Mouse (Mus musculus) ES-E14 (cell line): ENCODE measurements at regions not wholly inside any gene's neighbourhood (a gene's known extent, or its start where the extent isn't known, plus 50 kb on each side); places are given as distances from the start of the nearest gene placed in this dataset.
"Not testable (repeated sequence)": the region's sequence is repeated elsewhere in the genome, so short reads cannot be mapped to it uniquely, and the experiment has no call there.

ENCODE experiments used
- DNase-seq: peaks from one replicate; pipeline ENCODE4 v3.0.0-alpha.2; 2013; ENCODE audit warnings: low read depth, low spot score
- H3K27ac ChIP-seq: 2 replicates; pipeline ENCODE4 v1.5.1; 2012; ENCODE audit warnings: low read depth, mild to moderate bottlenecking, low read length, moderate library complexity, mixed read lengths; ENCODE audit not compliant: poor library complexity, insufficient read depth, severe bottlenecking
- H3K36me3 ChIP-seq: 2 replicates; pipeline ENCODE4 v1.6.1; 2012; ENCODE audit warnings: mild to moderate bottlenecking, low read length, moderate library complexity, mixed read lengths; ENCODE audit not compliant: control insufficient read depth, poor library complexity, insufficient read depth, severe bottlenecking
- H3K4me1 ChIP-seq, 2 experiments: fragments of 150-350 bp in 1 of 2; sonication (generic) in 1 of 2; 2 replicates each; pipeline ENCODE4 v1.6.1; 2012; ENCODE audit warnings: low read length in 2 of 2, mild to moderate bottlenecking in 1 of 2, mixed read lengths in 1 of 2; ENCODE audit not compliant: control insufficient read depth in 2 of 2, insufficient read depth in 2 of 2, poor library complexity in 1 of 2
- H3K4me3 ChIP-seq, 2 experiments: fragments of 150-350 bp in 1 of 2; sonication (generic) in 1 of 2; 2 replicates each; pipeline ENCODE4 v1.5.1; 2012; ENCODE audit warnings: low read length in 2 of 2, low read depth in 1 of 2, mild to moderate bottlenecking in 1 of 2, mixed read lengths in 1 of 2; ENCODE audit not compliant: insufficient read depth in 1 of 2, poor library complexity in 1 of 2, severe bottlenecking in 1 of 2
- H3K9ac ChIP-seq: 2 replicates; pipeline ENCODE4 v1.6.1; 2012; ENCODE audit warnings: low read depth, mild to moderate bottlenecking, low read length, mixed read lengths; ENCODE audit not compliant: poor library complexity, insufficient read depth, severe bottlenecking
- H3K9me3 ChIP-seq: fragments of 150-350 bp; sonication (generic); 2 replicates; pipeline ENCODE4 v1.6.1; 2012; ENCODE audit warnings: low read depth, mild to moderate bottlenecking, low read length; ENCODE audit not compliant: control insufficient read depth, insufficient read depth
- CHD2 ChIP-seq: IDR thresholded peaks from 2 replicates; pipeline ENCODE4 v1.6.1; 2014; ENCODE audit warnings: mild to moderate bottlenecking, low read depth, low read length, inconsistent platforms
- HCFC1 ChIP-seq: IDR thresholded peaks from 2 replicates; pipeline ENCODE4 v1.6.1; 2012; ENCODE audit warnings: low read length, inconsistent platforms, borderline replicate concordance; ENCODE audit not compliant: insufficient read depth
- MAFK ChIP-seq: IDR thresholded peaks from 2 replicates; pipeline ENCODE4 v1.6.1; 2014; ENCODE audit warnings: mild to moderate bottlenecking, low read depth, low read length, inconsistent platforms; ENCODE audit not compliant: insufficient read depth
- ZC3H11A ChIP-seq: IDR thresholded peaks from 2 replicates; pipeline ENCODE4 v1.6.1; 2012; ENCODE audit warnings: low read depth, mild to moderate bottlenecking, inconsistent platforms, low read length, borderline replicate concordance
- ZNF384 ChIP-seq: IDR thresholded peaks from 2 replicates; pipeline ENCODE4 v1.6.1; 2012; ENCODE audit warnings: low read depth, low read length, inconsistent platforms
- in situ Hi-C, 2 experiments: fragments of 600-800 bp; cut with MboI; formaldehyde crosslinking; loops; one replicate each; pipeline ENCODE4 v1.15.1; 2025; ENCODE audit warnings: low sequenced_read_pairs in 2 of 2, inconsistent platforms in 1 of 2; ENCODE audit not compliant: unreplicated experiment in 2 of 2

DNA sequence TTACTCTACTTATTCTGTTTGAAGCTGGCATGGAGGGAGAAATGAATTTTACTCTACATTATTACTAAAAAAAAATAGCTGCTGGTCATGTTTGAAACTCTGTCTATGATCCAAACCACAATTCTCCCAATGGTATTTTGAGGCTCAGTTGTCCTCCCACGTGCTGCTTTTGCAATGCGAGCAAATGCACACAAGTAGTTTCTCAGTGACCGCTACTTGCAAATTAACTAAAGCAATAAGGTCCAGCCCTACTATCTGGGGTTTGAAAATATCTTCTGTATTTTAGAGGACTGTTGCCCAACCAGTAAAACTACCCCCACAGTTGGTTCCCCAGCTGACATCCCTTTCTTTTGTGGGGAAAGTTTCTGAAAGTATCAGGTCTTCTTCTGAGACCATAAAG is 276.0 kb downstream of the Cetn3 start:
- TF ChIP-seq ZNF384 (no peak), HCFC1 (no peak), ZC3H11A (no peak), MAFK (no peak), CHD2 (no peak)
- Histone ChIP-seq H3K27ac (no peak overlapping the region), H3K4me1 (no peaks in the 10 kb centered on the region), H3K9ac (no peak overlapping the region), H3K36me3 (no peaks in the 10 kb centered on the region), H3K9me3 (no peaks in the 10 kb centered on the region), H3K4me3 (no peak overlapping the region)
- in situ Hi-C loops: no loop called here
- DNase-seq: no peak

DNA sequence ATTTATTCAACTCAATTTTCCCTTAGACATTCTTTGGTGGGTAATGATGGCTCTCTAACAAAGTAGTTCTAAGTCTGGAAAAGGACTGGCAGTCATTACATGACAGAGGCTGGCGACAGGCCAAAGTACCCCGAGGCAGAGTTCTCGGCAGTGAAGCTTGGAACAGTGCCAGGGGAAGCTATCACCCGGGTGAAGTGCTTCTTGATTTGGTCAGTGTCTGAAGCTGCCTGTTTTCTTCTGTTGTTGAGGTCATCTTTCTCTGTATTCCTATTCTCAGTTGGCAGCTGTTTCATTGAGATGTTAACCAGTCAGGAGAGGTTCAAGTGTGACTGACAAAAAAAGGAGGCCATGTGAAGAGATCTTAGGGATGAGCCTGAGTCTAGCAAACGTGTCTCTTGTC is 276.6 kb downstream of the Cetn3 start:
- in situ Hi-C loops: no loop called here
- Histone ChIP-seq H3K9ac (no peak overlapping the region), H3K4me3 (no peak overlapping the region), H3K36me3 (no peaks in the 10 kb centered on the region), H3K4me1 (no peaks in the 10 kb centered on the region), H3K9me3 (no peaks in the 10 kb centered on the region), H3K27ac (no peak overlapping the region)
- DNase-seq: no peak
- no peak for TF ChIP-seq HCFC1
- TF ChIP-seq ZNF384: no peak
- no peak for TF ChIP-seq MAFK
- no peak for TF ChIP-seq CHD2
- TF ChIP-seq ZC3H11A: no peak

DNA sequence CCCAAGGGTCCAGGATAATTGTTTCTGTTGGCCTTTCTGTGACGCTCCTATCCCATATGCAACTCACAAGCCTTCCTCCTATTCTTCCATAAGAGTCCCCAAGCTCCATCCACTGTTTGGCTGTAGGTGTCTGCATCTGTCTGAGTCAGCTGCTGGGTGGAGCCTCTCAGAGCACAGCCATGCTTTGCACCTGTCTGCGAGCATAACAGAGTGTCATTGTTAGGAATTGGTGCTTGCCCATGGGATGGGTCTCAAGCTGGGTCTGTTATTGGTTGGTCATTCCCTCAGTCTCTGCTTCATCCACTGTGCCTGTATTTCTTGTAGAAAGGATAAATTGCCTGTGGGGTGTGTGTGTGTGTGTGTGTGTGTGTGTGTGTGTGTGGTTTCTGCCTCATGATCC is 281.0 kb downstream of the Cetn3 start:
- H3K4me3 ChIP-seq, H3K9me3 ChIP-seq, H3K9ac ChIP-seq, H3K4me1 ChIP-seq, in situ Hi-C loops, H3K36me3 ChIP-seq, H3K27ac ChIP-seq, DNase-seq: not testable (repeated sequence)

DNA sequence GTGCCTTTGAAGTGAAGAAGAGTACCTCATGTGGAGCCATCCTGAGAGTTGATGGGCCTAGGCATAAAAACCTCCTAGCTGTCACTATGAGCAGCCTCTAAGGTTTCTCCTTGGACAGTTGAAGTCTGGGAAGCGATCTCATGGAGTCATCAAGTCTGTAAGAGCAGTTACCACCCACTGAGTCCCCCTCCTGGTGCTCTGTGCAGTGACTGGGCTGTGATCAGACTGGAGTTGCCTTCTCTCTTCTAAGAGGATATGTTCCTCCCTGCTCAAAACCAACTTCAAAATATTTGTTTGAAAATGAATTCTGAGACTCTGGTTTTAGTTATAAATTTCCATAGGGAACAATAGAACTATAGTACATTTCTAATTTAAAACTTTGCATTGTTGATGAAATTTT is 283.3 kb downstream of the Cetn3 start:
- H3K27ac ChIP-seq: no peak overlapping the region
- in situ Hi-C loops: no loop called here
- no peaks in the 10 kb centered on the region for H3K9me3 ChIP-seq
- 0 out of 4 replicates have a peak, but pooled peaks cover 0 to 1% of the 10 kb centered on the region in 2 experiments for H3K4me1 ChIP-seq
- no peak for DNase-seq
- H3K36me3 ChIP-seq: no peaks in the 10 kb centered on the region
- H3K4me3 ChIP-seq: no peak overlapping the region
- H3K9ac ChIP-seq: no peak overlapping the region
- TF ChIP-seq ZC3H11A (no peak), MAFK (no peak), ZNF384 (no peak), CHD2 (no peak), HCFC1 (no peak)

DNA sequence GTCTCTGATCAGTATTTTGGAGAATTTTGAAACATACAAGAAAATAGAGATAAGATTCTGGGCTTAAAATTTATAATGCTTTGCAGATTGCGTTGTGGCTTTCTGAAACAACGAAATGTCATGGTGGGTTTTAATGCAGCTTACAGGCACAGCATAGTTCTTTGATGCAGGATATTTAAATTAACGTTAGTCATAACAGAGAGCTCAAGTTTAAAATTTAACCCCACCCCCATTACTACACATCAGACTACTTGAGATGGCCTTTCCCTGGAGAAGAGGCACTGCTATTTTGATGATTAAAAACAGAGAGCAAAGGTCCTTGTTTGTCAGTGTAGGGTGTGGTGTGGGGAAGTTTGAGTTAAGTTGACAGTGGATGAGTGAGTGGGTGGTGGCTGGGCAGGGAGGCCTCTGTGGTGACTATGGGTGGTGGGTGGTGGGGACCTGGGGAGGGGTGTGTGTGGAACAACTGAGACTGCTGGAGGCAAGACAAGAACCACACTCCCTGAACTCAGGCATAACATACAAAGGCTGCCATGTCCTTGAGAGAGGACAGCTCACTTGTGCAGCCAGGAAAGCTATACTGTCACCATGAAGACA is 283.9 kb downstream of the Cetn3 start:
- no peak for DNase-seq
- 0 out of 4 replicates have a peak, but pooled peaks cover 0 to 1% of the 10 kb centered on the region in 2 experiments for H3K4me1 ChIP-seq
- H3K36me3 ChIP-seq: no peaks in the 10 kb centered on the region
- in situ Hi-C loops: no loop called here
- H3K9me3 ChIP-seq: no peaks in the 10 kb centered on the region
- no peak overlapping the region for H3K27ac ChIP-seq
- H3K4me3 ChIP-seq: no peak overlapping the region
- no peak for TF ChIP-seq HCFC1
- TF ChIP-seq ZC3H11A: no peak
- TF ChIP-seq CHD2: no peak
- no peak for TF ChIP-seq MAFK
- no peak for TF ChIP-seq ZNF384
- no peak overlapping the region for H3K9ac ChIP-seq
